ENCODE assay signal across 15 mouse cellular contexts in genomic region chr2:30589781-30590180, GRCm38 (mm10). TPM values are rescaled to one million over a fixed set of nuclear protein-coding genes. Genes with fewer than 3 reads are reported as not detected.
DNase-seq lines count a peak whose midpoint lies in the region; ATAC-seq and TF ChIP-seq lines count a peak whose summit lies in the region.
"Had no signal": no experiment of that assay in that cellular context is flagged by ENCODE, and none has a peak within 500 bp of the region (broad histone marks: within the 10 kb centered on the region; RNA-seq: fewer than 3 reads in every experiment).

No protein-coding gene starts in this region.

- peak; percentile 44 for DNase-seq in gastrocnemius, adult 18-20 months (ENCODE audit: low spot score)
- no peak for DNase-seq in gastrocnemius, adult 8-10 months (ENCODE audit: low spot score in 2 of 2)
- peak; percentile 21 for DNase-seq in kidney, adult 11 months
- DNase-seq in kidney, postnatal 4 days, result no peak
- no peak for DNase-seq in testis, postnatal 10 days (ENCODE audit: low spot score)
- DNase-seq in ovary, postnatal 10 days (ENCODE audit: low spot score), result no peak
- DNase-seq: cerebellum, adult 11-12 months had no signal

- H3K4me3 ChIP-seq in testis, adult 2 months (ENCODE audit: control insufficient read depth, low read depth, low read length), result no peak overlapping the region
- H3K4me3 ChIP-seq: erythroblast, embryonic 14.5 days; forebrain, embryonic 15.5 days; layer of hippocampus, adult 2 months had no signal

- peak overlapping the region; percentile 23; the same call in 1 of the 2 replicates for H3K27ac ChIP-seq in testis, adult 2 months (ENCODE audit: control insufficient read depth, insufficient read depth, low read depth, low read length)
- H3K27ac ChIP-seq: forebrain, embryonic 15.5 days; layer of hippocampus, adult 2 months had no signal

- no peaks in the 10 kb centered on the region for H3K27me3 ChIP-seq in testis, adult 2 months (ENCODE audit: control insufficient read depth, insufficient read depth, low read length)
- H3K27me3 ChIP-seq: forebrain, embryonic 15.5 days had no signal

- no peak for TF ChIP-seq POLR2A in testis, adult 2 months (IDR thresholded peaks at IDR 0.05; ENCODE audit: control insufficient read depth, low read depth, low read length)

- ATAC-seq in granulocyte monocyte progenitor cell, adult 5-6 weeks (replicated peaks; ENCODE audit: poor library complexity, severe bottlenecking), result no peak
- ATAC-seq: forebrain, embryonic 15.5 days had no signal

- no peaks in the 10 kb centered on the region for H3K36me3 ChIP-seq in testis, adult 2 months (ENCODE audit: control insufficient read depth, insufficient read depth, low read length)
- H3K36me3 ChIP-seq: forebrain, embryonic 15.5 days had no signal

- TF ChIP-seq CTCF in testis, adult 2 months (IDR thresholded peaks at IDR 0.05; ENCODE audit: control insufficient read depth, insufficient read depth, insufficient replicate concordance, low read depth, low read length), result no peak

- peaks cover 6% of the 10 kb centered on the region for H3K4me1 ChIP-seq in testis, adult 2 months (ENCODE audit: control insufficient read depth, insufficient read depth, low read length)

RNA-seq across cellular contexts. Expression of gene Cstad, which starts 5.1 kb away (rescaled TPM):
- total RNA-seq in gastrocnemius, adult 18-20 months (2021), result 1 to 10 TPM; 1.1 TPM
- total RNA-seq in gastrocnemius, adult 8-10 months (2022), result 1 to 10 TPM in 2 of 4 experiments, under 1 TPM in 2; 0.41 to 1.7 (median 0.77) TPM
- 0.51 TPM in 1 of 2 replicates, not detected in the other for polyA plus RNA-seq in testis, adult 2 months (2012; rRNA removed)
- not detected in 2 replicates for total RNA-seq in granulocyte monocyte progenitor cell, adult 5-6 weeks (2014; fragmentation: Nextera tagmentation)
- not detected in 2 replicates for total RNA-seq in granulocyte monocyte progenitor cell, adult 5-6 weeks (2017)
- total RNA-seq: MEL had no signal
- polyA plus RNA-seq: embryonic facial prominence, embryonic 11.5 days; erythroblast, embryonic 14.5 days; liver, embryonic 11.5 days had no signal

Comparison
In these comparisons a context has a peak if more than half of its experiments do, and no peak if none do; other contexts are left out.
1. DNase-seq: peak in gastrocnemius, adult 18-20 months (single experiment) and kidney, adult 11 months (single experiment); none in gastrocnemius, adult 8-10 months (0 of 2), kidney, postnatal 4 days (0 of 2), testis, postnatal 10 days (single experiment) and ovary, postnatal 10 days (single experiment).